Mouse (Mus musculus) limb, embryonic 10.5 days (tissue): ENCODE data around the gene Pecr. TPM values are rescaled to one million over a fixed set of nuclear protein-coding genes. Genes with fewer than 3 reads are reported as not detected.

ENCODE experiments used
- DNase-seq: peaks from one replicate; pipeline ENCODE4 v3.0.0-alpha.2; 2017; ENCODE audit warnings: low spot score
- H3K27ac ChIP-seq: fragments of 300-500 bp; sonication (generic); 2 replicates; pipeline ENCODE4 v1.5.1; 2016; ENCODE audit warnings: mild to moderate bottlenecking
- H3K27me3 ChIP-seq: fragments of 300-500 bp; sonication (generic); 2 replicates; pipeline ENCODE4 v1.6.1; 2016; ENCODE audit warnings: low read depth, mild to moderate bottlenecking; ENCODE audit not compliant: poor library complexity, severe bottlenecking
- H3K36me3 ChIP-seq: fragments of 300-500 bp; sonication (generic); 2 replicates; pipeline ENCODE4 v1.6.1; 2016; ENCODE audit warnings: mild to moderate bottlenecking, moderate library complexity
- H3K4me1 ChIP-seq: fragments of 300-500 bp; sonication (generic); 2 replicates; pipeline ENCODE4 v1.6.1; 2016
- H3K4me3 ChIP-seq: fragments of 300-500 bp; sonication (generic); 2 replicates; pipeline ENCODE4 v1.5.1; 2016; ENCODE audit warnings: mild to moderate bottlenecking, moderate library complexity
- H3K9me3 ChIP-seq: fragments of 300-500 bp; sonication (generic); replicated peaks from 2 replicates; pipeline ENCODE4 v1.6.1; 2016; ENCODE audit warnings: mild to moderate bottlenecking
- WGBS: fragments of 180-500 bp; shearing (Covaris S2); methylation state at CpG from one replicate; pipeline ENCODE4 v1.1.7; 2016; 5-methylcytosine and 5-hydroxymethylcytosine counted together
- polyA plus RNA-seq: library from polyadenylated mRNA; unstranded; fragments of >200 nt; fragmentation: Nextera tagmentation; extraction: Ambion mirVana; gene quantifications from 2 replicates; pipeline ENCODE4 v1.2.1, GENCODE M21; 2016

Gene Pecr
- polyA plus RNA-seq, 1 experiment from 2014 or later = 31.9 TPM

DNA sequence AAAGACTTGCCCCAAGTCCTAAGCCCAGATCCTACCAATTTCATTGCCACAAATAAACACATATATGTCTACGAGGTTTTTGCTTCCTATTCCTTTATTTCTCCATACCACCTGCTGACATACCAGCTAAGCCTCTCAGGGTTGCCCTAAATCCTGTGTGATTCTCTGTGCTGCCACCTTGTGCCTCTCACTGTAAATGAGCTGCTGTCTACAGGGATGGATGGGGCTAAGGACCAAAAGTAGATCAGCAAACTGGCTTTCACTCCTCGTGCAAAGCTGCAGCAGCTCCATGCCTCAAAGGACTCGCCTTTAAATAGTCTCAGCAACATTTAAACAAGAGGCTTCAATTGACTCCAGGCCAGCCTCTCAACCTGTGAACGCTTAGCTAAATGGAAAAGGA lies 64.1 kb downstream of the Pecr start:
- DNase-seq = no peak
- Histone ChIP-seq H3K4me1 (0 out of 2 replicates have a peak, but pooled peaks cover under 1% of the 10 kb centered on the region), H3K4me3 (no peak overlapping the region), H3K27me3 (peaks cover 20% of the 10 kb centered on the region), H3K9me3 (no peaks in the 10 kb centered on the region), H3K36me3 (no peaks in the 10 kb centered on the region), H3K27ac (no peak overlapping the region)
- 29% methylated on average over 4 of the region's 4 CpGs for WGBS

DNA sequence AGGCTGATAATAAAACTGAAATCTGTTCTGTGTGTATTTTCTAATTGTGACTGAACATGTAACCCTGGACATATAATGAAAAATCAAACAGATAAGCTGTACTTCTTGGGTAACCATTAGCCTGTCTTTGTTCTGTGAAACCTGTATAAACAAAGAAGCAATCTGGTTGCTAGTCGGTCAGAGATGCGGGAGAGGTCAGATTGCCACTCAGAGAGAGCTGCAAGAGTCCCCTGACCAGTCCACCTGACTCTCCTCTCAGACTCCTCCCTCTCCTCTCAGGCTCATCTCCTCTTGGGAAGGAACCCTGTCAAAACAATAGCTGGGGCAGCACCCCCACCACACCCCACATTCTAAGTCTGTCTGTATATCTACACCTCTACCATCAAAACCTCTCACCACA lies 65.0 kb downstream of the Pecr start:
- no peak overlapping the region for H3K4me3 ChIP-seq
- H3K36me3 ChIP-seq = no peaks in the 10 kb centered on the region
- WGBS = 35% methylated on average over 2 of the region's 2 CpGs
- no peaks in the 10 kb centered on the region; the same call in 1 of the 2 replicates for H3K4me1 ChIP-seq
- H3K9me3 ChIP-seq = no peaks in the 10 kb centered on the region
- no peak for DNase-seq
- peaks cover 12% of the 10 kb centered on the region for H3K27me3 ChIP-seq
- no peak overlapping the region for H3K27ac ChIP-seq

DNA sequence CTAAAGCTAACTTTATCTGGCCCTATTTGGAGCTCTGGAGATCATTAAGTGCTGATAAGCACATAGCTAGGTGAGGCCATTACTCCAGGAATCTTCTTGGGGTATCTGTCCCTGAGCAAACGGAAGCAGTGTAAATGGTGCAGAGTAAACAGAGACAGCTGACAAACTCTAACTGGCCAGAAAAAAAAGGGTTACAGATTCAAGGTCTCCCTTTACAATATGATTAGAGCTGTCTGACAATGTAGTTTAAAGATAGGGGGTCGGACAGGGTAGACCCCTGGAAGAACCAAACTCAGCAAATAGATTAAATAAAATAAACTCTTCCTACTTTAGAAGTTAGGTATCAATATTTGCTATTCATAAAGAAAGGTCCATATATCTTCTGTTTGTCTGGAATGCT lies 65.5 kb downstream of the Pecr start:
- Histone ChIP-seq H3K27ac (no peak overlapping the region), H3K4me1 (no peaks in the 10 kb centered on the region; the same call in 1 of the 2 replicates), H3K9me3 (no peaks in the 10 kb centered on the region), H3K4me3 (no peak overlapping the region), H3K27me3 (peaks cover 7% of the 10 kb centered on the region), H3K36me3 (no peaks in the 10 kb centered on the region)
- no peak for DNase-seq
- 65% methylated on average over 2 of the region's 2 CpGs for WGBS

DNA sequence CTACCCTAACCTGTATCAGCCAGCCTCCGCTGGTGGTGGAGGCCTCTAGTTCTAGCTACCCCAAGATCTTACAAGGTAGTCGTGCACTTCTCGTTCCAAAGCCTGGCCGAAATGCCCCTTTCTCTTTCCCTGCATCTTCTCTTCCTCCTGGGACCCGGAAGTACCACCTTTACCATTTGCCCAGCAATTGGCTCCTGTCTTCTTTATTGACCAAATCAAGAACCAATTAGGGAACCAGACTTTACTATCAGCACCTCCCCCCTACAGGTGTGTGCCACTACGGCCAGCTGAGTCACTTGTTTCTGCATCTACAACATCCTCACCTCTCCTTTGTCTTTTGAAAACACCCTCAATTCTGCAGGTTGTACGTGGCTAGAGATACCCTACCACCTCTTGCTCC lies 67.4 kb downstream of the Pecr start:
- WGBS = 78% methylated on average over 7 of the region's 7 CpGs
- peaks cover 2% of the 10 kb centered on the region; the same call in 1 of the 2 replicates for H3K27me3 ChIP-seq

DNA sequence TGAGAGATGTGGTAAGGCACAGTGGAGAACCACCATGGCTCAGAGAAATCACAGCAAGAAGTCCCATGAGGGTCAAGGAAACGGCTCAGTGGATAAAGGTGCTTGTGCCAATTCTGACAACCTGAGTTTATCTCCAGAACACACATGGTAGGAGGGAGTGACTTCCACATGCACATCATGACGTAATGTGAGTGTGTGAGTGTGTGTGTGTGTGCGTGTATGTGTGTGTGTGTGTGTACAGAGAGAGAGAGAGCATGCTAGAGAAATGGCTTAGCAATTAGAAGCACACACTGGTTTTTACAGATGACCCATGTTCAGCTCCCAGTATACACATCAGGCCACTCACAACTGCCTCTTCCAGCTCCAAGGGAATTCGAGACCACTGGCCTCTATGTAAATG lies 68.9 kb downstream of the Pecr start:
- Histone ChIP-seq H3K27me3 (peaks cover 14% of the 10 kb centered on the region), H3K27ac (no peak overlapping the region), H3K4me1 (peaks cover 19% of the 10 kb centered on the region), H3K9me3 (no peaks in the 10 kb centered on the region), H3K36me3 (no peaks in the 10 kb centered on the region), H3K4me3 (no peak overlapping the region)
- 81% methylated on average over 4 of the region's 4 CpGs for WGBS
- no peak for DNase-seq

More for the DNA sequence above, 67.4 kb downstream of the Pecr start:
- no peaks in the 10 kb centered on the region for H3K36me3 ChIP-seq
- no peak overlapping the region for H3K4me3 ChIP-seq
- DNase-seq = no peak
- H3K4me1 ChIP-seq = peaks cover 9% of the 10 kb centered on the region
- no peak overlapping the region for H3K27ac ChIP-seq
- H3K9me3 ChIP-seq = no peaks in the 10 kb centered on the region

DNA sequence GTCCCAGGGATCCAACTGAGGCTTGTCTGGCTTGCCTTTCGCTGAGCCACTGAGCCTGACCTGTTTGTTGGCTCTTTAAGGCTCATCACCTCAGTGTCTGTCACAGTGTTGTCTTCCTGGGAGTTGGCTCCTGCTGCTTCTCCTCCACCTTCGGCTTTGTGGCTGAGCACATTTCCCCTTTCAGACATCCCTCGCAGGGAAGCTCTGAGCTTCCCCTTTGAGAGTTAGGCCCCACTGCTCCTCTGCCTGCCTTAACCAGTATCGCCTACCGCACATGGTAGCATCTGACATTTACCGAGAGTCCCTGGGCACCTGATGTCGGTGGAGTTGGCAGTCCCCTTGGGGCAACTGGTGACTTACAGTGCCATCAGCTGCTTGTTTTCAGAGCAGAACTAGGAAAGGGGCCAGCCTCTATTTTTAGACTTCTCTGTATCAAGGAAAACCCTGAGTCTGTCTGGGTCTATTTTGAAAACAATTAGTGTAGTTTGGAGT lies 69.6 kb downstream of the Pecr start:
- WGBS = 73% methylated on average over 7 of the region's 7 CpGs
- Histone ChIP-seq H3K4me3 (no peak overlapping the region), H3K4me1 (peaks cover 19% of the 10 kb centered on the region), H3K9me3 (no peaks in the 10 kb centered on the region), H3K27me3 (peaks cover 14% of the 10 kb centered on the region), H3K27ac (no peak overlapping the region), H3K36me3 (no peaks in the 10 kb centered on the region)
- no peak for DNase-seq

DNA sequence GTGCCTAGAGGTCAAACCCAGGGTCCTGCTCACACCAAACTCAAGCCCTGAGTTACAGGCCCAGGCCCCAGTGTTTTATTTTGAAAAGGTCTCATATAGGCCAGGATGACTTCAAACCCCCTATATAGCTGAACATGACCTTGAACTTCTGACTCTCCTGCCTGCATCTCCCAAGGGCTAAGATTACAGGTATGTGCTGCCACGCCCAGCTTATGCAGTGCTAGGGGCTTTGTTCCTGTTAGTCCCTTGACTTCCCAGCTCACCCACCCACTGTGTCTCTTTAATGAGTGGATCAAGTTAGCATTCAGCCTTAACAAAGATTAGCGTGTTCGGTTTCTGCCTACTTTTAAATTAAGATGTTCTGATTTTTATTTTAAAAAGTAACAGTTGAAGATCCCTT lies 70.2 kb downstream of the Pecr start:
- H3K4me3 ChIP-seq = no peak overlapping the region
- no peak overlapping the region for H3K27ac ChIP-seq
- peaks cover 19% of the 10 kb centered on the region for H3K4me1 ChIP-seq
- DNase-seq = no peak
- H3K36me3 ChIP-seq = no peaks in the 10 kb centered on the region
- H3K27me3 ChIP-seq = peaks cover 14% of the 10 kb centered on the region
- WGBS = 90% methylated on average over 3 of the region's 3 CpGs
- no peaks in the 10 kb centered on the region for H3K9me3 ChIP-seq

DNA sequence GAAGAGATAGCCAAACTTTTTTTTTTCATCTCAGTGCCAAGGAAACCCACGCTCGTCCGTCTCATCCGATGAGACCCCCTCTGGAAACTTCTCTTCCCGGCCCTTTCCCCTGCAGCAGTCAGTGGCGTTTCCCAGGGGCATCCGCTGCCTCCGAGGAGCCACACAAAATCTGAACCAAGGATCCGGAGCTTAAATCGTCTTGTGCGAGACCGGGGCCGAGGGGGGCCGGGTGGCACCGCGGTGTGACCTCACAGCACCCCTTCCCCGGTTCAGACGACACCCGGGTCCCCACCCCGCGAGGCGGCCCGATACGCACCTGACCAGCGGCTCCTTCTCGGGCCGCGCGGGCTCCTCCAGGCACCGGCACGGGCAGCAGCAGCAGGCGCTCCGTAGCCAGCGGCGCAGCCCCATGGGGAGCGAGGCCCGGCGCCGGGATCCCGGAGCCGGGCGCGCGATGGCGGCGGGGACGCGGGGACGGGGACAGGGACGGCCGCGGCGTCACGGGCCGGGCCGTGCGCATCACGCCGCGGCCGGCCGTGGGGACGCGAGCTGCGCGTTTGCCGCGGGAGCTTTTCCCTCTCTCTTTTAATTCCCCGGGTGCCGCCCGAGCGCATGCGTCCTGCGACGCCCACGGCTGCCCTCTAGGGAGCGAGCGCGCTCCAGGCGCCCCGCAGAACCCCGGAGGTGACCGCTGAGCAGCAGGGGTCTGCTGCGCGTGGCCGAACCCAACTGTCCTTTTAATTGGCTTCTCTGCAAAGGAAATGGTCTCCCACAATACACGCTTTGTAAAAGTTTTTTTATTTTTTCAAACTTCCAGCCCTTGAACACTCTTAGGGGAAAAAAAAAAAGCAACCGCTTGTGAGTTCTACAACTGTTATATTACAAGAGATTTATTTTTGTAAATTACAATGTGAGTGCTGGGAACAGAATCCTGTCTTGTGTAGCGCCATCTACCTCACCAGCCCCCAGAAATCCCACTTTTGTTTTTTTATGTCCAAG lies 72.1 kb downstream of the Pecr start, which contains the start of gene Mreg:
Mreg (minus strand) TSS at position 607 of the 999 bp plus-strand sequence.
- H3K27me3 ChIP-seq = peaks cover 14% of the 10 kb centered on the region
- under 1% methylated on average over 89 of the region's 89 CpGs for WGBS
- peaks cover 19% of the 10 kb centered on the region for H3K4me1 ChIP-seq
- no peaks in the 10 kb centered on the region for H3K9me3 ChIP-seq
- DNase-seq = peak; percentile 76
- H3K4me3 ChIP-seq = peak within 1 kb of the TSS; percentile 82
- no peaks in the 10 kb centered on the region for H3K36me3 ChIP-seq
- peak within 1 kb of the TSS; percentile 86 for H3K27ac ChIP-seq

DNA sequence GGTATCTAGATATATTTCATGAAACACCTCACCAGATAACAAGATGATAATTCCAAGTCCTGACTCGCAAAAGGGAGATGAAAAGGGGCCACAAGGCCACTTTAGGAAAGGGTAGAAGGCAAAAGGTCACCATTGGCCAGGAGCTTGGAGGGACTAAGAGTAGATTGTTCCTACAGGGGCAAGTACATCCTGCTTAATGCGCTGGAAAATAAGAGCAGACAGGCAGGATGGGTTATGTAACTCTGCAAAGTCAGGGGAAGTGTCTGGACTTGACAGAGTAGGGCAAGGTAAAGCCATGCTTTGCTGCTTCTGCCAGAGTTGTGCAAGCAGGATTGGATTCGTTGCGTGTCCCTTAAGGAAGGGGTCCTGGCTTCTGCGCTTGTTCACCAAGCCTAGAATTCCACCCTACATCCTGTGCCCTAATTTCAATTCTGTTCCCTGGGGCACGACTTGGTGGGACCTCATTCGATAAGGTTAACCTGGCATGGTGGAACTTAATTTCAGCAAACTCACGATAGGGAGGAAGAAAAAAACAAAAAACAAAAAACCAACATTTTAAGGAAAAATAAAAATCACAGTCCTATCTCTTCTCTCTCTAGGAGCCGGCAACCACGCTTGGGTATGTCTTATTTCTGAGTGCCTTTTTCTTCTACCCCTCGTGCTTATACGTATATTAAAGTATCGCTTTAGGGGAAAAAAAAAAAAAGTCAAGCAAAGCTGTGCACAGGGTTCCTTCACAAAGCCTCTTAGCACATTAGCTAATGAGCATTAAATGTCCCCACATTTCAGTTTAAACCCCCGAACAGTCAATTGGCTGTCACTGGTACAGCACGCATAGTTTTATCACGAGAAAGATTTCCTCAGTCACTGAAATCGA lies 73.1 kb downstream of the Pecr start:
- Histone ChIP-seq H3K27ac (no peak overlapping the region), H3K36me3 (no peaks in the 10 kb centered on the region), H3K4me1 (peaks cover 19% of the 10 kb centered on the region), H3K4me3 (peak overlapping the region; percentile 82), H3K9me3 (no peaks in the 10 kb centered on the region), H3K27me3 (peaks cover 14% of the 10 kb centered on the region)
- 28% methylated on average over 17 of the region's 17 CpGs for WGBS
- no peak for DNase-seq

Other genes with a start within 250 kb of the Pecr start
- 3.1 and 4.4 TPM in 2 replicates for gene Mreg, start 72.0 kb downstream of the Pecr start, polyA plus RNA-seq
- gene Tmem169, start 55 bp upstream of the Pecr start, polyA plus RNA-seq = 2.0 and 4.7 TPM in 2 replicates
- gene Xrcc5, start 23.1 kb upstream of the Pecr start, polyA plus RNA-seq = 52.9 and 69.5 TPM in 2 replicates